Mouse (Mus musculus) urinary bladder, postnatal 36 days (tissue): Measurements from ENCODE around the gene Tekt5.

Source experiments
- DNase-seq, 2 experiments: peaks; one replicate each; pipeline ENCODE4 v3.0.0; 2022; ENCODE audit warnings: low spot score in 2 of 2, mixed read lengths in 1 of 2

The Tekt5 gene

GRCm38 (mm10) chr16:10379531-10379930 lies 15.8 kb downstream of the Tekt5 start:
- DNase-seq, result no peak

DNA sequence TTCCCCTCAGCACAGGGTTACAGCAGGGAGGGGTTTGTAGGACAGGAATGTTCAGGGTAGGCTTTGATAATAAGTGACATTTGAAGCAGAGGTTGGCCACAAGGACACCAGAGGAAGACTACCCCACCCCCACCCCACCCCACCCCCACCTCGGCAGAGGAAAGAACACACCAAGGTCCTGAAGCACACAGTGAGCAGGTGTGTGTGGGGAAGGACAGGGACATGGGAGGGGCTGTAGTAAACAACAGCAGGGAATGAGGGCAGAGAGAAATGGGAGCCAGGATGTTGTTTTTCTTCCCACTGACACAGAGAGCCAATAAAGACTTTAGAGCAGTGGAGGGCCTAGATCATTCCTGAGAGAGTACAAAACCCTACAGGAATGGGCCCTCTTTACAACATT lies 18.0 kb downstream of the Tekt5 start:
- no peak for DNase-seq

DNA sequence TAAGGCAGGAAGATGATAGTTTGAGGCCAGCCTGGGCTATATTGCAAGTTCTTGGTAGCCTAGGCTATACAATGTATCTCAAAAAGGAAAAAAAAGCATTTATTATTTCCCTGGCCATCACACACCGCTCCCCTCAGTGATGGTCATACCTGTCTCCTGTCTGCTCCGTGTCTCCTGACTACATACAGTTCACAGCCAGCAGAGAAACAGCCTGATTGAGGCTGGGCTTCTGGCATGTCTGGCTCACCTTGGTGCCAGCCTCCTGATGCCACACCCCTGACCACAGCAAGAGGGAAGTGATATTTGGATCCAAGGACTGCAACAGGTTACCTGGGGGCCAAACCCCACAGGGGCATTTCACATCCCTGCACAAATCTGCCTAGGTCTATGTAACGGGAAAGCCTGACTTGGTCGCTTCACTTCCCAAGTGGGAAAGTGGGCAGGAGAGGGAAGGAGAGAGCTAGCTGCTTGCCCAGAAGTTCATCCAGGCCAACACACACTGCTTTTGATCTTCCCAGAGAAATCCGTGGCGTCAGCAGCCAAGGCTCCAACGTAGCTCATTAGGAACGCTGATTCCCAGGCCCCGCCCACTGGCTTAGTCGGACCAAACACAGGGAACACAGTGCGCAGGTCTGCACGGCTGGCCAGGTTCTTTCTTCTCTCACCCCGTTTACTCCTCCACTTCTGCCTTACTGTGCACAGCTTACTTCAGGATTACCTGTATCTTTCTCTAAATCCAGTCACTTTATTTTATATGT lies 20.9 kb downstream of the Tekt5 start:
- peak; percentile 52 to 73 for DNase-seq

DNA sequence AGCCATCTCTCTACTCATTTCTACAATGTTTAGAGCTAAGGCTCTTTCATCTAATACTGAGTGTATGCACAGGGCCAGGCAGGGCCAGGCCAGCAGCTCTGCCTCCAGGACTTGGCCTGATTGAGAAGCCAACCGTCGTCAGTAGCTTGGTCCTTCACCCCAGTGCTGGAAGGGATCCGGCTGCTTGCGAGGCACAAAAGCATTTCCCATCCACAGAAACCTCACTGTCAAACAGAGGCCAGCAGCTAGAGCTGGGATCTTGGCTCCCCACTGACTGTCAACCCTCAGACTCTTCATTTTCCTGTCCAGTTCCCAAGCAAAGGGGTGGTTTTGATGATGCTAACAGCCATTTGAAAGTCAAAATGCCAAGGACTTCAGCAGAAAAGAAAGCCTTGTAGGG lies 22.9 kb downstream of the Tekt5 start:
- no peak for DNase-seq

GRCm38 (mm10) chr16:10369996-10370395 lies 25.3 kb downstream of the Tekt5 start:
- no peak for DNase-seq

GRCm38 (mm10) chr16:10369468-10369934 lies 25.8 kb downstream of the Tekt5 start:
- peak in 1 of 2 experiments; percentile 49 for DNase-seq

DNA sequence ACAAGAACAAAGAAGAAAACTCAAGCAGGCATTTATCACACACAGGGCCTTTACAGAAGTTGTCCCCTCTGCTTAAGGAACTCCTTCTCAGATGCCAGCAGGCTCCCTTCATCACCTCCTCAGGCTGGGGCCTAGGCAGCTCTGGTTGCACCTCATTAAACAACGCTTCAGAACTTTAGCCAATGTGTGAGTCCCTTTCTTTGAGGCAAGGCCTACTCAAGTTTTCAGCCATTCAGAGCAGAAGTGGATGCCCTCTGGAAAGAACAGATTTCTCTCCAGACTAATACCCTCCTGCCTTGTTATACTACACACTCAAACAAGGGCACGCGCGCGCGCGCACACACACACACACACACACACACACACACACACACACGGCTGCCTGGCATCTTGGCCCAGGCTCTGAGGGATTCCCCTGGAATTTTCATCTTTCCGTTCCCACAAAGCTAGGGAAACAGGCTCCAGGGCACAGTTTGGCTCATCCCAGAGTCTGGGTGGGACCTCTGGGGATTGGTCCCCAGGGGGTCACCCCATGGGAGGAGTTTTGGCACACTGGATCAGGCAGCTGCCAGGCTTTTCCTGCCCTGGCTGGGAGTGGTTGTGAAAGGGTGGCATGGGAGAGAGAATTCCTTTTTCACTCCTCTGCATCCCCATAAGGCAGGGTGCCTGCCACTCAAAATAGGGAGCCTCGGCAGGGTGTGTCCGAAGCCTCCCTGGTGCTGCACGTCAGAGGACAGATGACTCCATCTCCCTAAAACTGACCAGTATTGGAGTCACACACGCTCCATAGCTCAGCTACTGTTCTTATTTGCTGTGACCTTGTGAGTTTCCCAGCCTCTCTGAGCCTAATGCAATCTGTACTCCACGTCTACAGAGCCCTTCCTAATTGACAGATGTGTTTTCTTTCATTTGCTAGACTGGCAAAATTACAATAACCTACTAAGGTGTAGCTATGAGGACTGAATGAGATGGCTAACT lies 28.8 kb downstream of the Tekt5 start:
- DNase-seq, result peak in 1 of 2 experiments; percentile 45

DNA sequence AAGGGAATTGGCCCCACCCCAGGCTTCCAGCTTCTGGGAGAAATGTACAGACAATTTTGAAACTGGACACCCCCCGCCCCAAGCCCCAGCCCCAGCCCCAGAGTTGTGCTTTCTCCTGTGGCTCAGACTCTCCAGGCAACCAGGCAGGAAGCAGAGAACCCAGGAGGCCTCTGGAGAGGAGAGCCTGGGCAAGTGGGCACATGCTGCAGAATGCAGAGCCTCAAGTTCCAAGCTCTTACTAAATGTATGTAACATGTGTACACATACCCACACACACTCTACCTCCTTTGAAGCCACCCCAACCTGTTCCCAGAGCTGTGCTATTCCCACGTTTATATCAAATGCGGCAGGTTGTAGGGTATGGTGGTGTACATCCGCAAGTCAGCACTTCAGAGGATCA lies 29.5 kb downstream of the Tekt5 start:
- DNase-seq, result peak; percentile 23 to 44

DNA sequence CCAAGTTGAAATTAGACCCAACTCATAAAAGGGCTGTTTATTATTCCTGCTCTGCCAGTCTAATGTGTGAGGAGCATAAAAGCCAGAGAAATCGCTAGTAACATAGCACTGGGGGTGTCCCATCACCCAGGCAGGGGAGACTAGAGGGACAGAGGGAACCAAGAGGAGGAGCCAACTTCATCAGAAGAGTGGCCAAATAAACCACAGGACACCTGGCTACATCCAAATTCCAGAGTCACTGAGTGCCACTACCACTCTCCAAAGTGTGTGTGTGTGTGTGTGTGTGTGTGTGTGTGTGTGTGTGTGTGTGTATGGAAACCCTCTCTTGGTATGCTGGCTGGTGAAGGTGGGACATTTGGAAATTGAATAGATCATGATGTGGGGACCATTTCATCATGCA lies 32.2 kb downstream of the Tekt5 start:
- DNase-seq, result no peak

DNA sequence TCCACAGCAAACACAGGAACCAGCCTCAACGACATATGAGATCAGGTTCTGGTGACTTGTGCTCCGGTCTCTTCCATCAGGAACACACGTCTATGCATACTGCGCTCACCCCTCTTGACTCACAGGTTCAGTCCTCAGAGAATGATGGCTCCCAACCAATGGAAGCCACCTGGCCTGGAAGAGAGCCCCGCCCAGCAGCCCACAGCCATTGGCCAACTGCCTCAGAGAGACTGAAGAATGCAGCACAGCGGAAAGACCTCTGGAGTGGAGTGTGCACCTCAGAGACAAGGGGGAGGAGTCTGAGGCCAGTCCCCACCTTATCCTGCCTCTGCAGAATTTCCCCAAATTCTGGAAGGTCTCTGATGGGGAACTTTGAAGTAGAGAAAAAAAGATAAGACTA lies 36.0 kb downstream of the Tekt5 start:
- DNase-seq, result no peak

- peak; percentile 69 to 77 for DNase-seq
These were observed 37.0 kb downstream of the Tekt5 start for GRCm38 (mm10) chr16:10358010-10358934.

DNA sequence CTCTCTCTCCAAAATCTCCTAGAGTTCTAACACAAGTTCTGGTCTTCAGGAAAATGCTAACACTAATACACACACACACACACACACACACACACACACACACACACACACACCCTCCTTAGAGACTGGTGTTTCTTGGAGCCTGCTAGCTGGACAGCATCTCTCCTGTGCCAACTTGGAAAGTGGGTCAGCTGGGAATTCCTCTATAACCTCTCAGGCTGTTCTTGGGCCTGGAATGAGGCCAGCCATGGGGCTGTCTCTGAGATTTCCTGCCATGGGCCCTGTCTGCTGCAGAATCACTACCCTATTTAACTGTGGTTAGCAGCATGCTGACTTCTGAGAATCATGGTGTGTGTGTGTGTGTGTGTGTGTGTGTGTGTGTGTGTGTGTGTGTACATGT lies 40.3 kb downstream of the Tekt5 start:
- DNase-seq, result peak in 1 of 2 experiments; percentile 48

GRCm38 (mm10) chr16:10351050-10351636 lies 44.1 kb downstream of the Tekt5 start:
- DNase-seq, result no peak

- no peak for DNase-seq
These were observed 45.4 kb downstream of the Tekt5 start for GRCm38 (mm10) chr16:10349876-10350275.

DNA sequence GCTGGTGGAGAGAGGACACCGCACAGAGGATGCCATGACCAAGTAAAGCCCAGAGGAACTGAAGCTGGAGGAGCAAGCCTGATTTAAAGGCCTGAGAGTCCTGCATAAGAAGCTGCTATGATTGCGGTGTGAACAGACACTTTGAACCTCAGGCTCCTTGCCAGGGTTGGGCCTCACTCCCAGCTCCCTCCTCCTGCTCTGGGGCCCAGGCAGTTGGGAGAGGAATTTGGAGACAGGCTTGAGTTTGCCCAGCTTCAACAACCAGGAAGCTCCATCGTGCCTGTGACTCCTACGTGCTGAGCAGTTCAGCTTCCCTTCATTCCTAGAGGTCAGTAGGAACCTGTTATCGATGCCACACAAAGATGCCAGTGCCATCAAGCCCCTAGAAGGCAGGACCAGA lies 45.9 kb downstream of the Tekt5 start:
- DNase-seq, result peak in 1 of 2 experiments; percentile 60

- peak; percentile 70 to 87 for DNase-seq
These were observed 47.7 kb downstream of the Tekt5 start for GRCm38 (mm10) chr16:10347551-10347950.

GRCm38 (mm10) chr16:10341110-10341509 lies 54.2 kb downstream of the Tekt5 start:
- no peak for DNase-seq

DNA sequence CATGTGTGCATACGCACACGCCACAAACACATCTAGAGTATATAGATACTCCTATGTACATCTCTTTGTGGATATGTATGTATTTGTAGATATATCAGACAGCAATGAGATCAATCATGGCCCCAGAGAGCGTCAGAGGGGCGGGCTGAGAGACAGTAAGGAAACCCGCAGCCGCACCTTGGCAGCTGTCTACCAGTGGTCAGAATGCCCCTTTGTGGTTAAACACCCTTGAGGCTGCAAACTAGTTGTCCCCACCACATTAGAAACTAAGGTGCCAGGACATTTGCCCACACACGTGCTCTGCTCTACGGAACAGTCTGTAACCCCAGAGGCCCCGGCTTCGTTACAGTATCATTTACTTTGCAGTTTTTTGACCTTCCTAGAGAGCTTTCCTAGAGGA lies 55.4 kb downstream of the Tekt5 start:
- no peak for DNase-seq

- DNase-seq, result no peak
These were observed 56.7 kb downstream of the Tekt5 start for GRCm38 (mm10) chr16:10338601-10339000.

- no peak for DNase-seq
These were observed 57.7 kb downstream of the Tekt5 start for GRCm38 (mm10) chr16:10337422-10338197.
